Mouse (Mus musculus) liver, adult 2 months (tissue): ENCODE measurements around the gene Sept5.

ENCODE experiments used
- CTCF ChIP-seq: fragments of 200-500 bp; IDR thresholded peaks from 2 replicates; pipeline ENCODE4 v1.5.1; 2011; ENCODE audit warnings: low read depth, low read length, control low read depth
- POLR2A ChIP-seq: fragments of 200-500 bp; IDR thresholded peaks from 2 replicates; pipeline ENCODE4 v1.6.1; 2011; ENCODE audit warnings: low read length, control low read depth; ENCODE audit not compliant: insufficient read depth; ENCODE audit errors: extremely low read depth

DNA sequence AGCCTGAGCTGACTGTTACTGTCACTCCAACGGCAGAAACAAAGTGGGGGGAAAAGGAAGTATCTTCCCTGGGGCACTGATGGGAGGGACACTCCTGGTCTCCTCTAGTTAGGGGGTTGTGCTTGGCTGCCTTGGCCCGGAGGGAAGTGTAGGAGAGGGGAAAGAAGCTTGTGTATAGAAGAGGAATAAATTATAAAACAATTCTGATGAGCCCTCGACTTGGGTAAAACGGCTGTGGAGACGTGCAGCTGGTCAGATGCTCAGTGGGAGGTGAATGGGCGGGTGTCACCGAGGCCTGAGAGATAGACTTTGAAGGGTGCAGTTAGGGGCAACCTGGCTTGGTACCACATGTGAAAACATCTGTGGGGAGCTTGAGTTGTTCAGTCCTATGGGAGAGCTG is 1.4 kb upstream of the Sept5 start:
- no peak for TF ChIP-seq CTCF
- no peak for TF ChIP-seq POLR2A
